Mouse (Mus musculus) hindlimb bud, embryonic 11.5 days (tissue): ENCODE data around the gene Tspan5.

ENCODE experiments used
- DNase-seq: peaks from one replicate; pipeline ENCODE4 v3.0.0-alpha.2; 2012; ENCODE audit warnings: low read depth, low spot score; ENCODE audit errors: extremely low spot score

Tspan5 gene

DNA sequence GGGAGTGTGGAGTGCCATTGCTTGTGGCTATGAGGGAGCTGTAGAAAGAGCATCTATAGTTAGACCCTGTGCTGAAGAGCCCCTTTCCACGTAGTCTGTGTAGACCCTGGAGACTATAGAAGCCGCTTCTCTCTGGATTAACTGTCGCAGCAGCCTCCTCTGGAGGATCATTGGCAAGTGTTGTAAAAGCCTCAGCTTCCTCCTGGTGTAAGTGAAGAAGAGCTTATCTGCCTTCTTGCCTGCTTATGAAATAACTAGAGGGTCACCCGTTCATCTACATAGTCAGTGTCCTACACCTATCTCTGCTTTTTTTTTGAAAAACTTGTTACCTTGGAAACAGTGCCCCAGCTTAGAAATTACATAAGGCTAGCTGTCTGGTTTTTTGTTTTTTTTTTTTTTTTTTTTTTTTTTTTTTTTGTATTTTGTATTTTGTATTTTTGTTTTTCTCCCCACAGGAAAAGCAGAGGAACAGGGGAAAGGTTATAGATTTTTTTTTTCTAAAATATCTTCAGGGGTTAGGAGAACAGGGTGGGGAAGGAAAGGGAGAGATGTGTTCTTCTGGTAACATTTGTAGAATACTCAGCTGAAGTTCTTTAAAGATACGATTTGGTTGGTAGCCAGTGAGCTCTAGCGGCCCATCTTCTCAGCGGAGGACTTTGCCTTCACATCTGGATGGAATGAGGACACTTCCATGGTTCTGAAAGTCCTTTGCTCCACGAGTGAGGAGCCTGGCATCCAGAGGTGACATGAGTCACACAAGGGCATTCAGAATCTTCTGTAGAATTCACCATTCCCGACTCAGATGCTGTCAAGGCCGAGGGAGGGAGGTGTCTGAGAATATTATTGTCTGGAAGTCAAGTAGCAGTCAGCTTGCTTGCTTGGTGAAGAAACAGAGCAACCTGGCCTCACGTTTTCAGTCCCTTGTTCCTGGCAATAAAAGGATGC, 62.4 kb downstream of the Tspan5 start:
- no peak for DNase-seq

DNA sequence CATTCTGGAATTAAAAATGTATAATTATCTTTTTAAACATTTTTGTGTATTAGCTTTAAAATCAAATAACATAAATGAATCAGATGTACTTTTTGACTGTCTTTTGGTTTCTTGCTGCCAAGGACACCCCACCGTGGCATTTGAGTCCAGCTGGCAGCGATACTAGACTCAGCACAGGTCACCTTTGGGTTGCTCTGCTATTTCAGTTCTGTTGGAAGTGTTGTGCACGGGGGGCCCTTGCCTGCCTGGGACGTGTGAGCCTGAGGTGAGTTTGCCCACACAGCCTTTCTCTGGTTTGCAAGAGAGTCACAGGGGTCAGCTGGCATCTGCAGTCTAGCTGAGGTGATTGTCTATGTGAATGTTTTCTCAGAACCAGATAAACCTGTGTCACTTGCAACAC, 65.8 kb downstream of the Tspan5 start:
- DNase-seq: no peak

DNA sequence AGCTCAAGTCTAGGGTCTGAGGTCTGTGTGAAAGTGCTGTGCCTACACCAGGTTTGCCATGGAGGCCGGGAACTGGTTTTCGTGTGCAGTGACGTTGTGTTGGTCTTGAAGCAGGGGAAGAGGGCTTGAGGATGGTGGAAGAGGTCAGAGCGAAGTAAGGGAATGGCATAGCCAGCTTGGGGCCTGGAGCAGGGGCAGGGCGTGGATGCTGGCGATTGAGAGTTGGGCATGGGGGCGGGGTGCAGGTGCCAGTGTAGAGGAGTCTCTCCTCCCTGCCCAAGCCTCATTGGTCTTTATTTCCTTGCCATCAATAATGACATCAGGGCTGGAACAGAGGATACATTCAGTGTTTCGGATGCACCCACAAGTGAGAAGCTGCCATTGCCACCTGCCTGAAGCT, 67.5 kb downstream of the Tspan5 start:
- DNase-seq: no peak

DNA sequence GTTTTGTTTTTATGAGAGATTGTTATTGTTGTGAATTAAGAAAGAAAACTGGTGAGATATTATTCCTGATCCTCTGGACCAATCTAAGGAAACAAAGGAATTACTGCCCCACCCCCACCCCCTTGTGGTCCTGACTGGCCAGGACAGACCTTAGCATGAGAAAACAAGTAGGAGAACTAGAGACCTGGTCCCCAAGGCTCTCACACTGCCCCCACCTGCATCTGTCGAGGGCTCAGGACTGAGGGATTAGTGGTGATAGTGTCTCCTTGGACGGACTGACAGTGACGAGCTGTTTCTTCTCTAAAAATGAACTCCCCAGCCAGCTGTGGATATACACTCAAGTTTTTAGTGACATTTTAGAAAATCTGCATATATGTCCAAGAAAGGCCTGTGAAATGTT, 70.6 kb downstream of the Tspan5 start:
- DNase-seq: no peak

DNA sequence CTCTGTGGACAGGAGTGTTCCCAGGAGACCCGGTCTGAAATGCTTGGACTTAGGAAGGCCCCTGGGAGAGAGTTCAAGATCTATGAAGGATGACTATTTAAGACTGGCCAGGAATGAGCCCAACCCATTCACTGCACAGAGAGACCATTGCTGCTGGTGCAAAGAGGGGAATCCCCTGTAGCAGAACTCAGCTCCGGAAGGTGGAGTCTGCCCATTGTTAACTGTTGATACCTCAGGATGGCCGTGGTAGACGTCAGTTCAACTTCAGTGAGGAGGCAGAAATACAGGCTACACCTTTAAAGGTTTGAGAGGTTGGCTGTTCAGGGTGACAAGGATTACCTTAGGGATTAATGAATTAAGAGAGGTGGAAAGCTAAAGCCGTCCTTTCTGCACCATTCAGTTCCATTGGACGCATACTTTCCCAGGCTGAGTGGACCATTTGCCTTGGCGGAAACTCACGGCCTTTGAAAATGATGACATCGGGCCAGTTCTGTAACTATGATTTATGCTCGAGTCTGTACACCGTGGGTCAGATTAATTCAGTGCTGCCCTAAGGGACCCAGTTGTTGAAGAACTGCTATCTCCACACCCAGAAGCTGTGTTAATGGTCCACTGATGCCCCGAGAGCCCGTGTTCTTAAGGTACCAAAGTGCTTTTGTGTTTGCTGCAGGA, 71.3 kb downstream of the Tspan5 start:
- no peak for DNase-seq

DNA sequence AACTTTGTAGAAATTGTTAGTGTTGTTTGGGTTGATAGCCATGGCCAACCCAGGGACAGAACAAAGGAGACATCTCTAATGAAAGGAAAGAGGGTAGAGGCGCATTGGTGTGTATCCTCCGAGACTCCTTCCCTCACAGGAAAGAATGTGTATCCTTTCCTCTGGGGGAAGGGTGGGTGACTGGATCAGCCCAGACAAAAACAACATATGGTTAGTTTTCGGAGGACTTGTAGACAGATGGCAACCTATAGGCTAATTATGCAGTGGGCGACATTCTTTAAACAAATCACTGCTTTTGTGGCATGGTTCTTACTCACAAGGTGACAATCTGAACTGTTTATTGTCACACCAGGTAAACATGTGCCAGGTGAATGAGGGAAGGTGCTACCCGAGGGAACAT, 72.5 kb downstream of the Tspan5 start:
- DNase-seq: no peak

DNA sequence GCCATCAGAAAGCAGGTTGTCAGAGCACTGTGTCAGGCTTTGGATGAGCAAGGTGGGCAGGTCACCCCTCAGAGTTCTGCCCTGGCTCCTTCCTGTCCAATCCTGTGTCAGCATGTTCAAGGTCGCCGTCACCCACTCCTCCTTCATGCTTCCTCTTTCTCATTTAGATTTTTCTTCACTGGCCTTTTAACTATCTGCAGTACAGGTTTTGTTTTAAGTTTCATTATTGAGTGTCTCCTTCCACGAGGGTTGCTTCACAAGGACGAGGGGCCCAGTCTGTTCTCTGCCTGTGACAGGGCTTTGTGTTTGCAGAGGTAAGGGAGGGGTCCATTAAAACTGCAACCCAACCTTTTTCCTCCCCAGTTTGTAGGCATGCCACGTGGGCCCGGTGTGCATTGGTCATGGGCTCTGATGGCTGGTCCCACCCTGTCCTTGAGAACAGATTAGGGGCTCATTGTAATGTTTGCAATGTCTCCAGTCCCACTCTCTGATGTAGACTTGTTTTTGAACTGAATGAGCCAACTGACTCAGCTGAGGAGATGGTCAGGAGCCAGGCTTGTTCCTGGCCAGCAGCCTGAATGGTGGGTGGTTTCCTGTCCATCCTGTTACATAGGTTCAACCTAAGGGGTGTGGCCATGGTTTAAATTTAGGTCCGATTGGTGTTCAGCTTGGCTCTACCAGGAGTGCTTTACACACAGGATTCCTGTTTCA, 73.3 kb downstream of the Tspan5 start:
- no peak for DNase-seq

DNA sequence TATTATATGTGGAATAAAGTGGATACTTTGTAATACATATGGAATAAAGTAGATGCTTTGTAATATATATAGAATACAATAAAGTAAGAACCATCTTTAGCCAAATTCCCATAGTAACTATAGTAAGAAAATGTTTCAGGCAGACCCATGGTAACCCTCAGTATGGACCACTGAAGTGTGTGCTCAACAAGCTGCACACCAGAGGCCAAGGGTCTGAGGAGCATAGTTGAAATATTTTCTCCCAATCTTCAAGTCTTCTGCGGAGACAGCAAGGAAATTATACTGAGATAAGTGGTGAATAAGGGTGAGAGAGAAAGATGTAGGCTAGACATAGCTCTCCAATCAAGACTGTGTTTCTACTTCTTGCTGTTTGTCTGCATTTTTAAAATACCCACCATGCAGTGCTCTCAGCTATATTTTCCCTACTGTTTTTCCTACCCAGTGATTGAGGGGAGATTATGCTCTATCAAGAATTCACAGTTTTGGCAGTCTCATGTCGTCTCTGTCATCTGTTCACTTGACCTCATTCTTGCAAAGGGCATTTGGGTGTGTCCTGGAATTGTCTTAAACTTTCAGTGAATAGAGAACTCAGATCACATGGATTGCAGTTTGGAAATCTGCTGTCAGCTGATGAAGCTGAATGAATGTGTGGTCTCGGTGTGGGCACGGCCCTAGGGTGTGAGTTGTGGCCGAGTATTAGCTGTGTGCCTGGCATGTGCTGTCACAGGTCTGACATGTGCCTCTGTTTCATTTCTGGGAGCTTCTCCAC, 75.1 kb downstream of the Tspan5 start:
- DNase-seq: no peak

DNA sequence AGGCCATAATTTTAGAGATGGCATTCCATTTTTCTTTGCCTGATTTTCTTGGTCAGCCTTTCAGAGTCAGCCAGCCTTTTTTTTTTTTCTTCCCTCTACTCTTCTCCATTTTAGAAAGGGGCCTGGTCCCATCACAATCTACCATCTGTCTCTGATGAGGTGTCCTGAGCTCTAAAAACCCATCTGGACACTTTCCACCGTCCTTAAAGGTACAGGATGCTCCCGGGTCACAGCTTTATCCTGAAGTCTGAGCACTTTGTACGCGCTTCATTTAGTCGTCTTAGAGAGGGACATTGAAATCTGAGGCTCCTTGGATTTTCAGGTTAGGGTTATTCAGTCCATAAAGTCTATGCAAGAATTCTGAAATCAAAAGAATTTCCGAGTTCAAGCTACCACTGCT, 77.9 kb downstream of the Tspan5 start:
- no peak for DNase-seq

DNA sequence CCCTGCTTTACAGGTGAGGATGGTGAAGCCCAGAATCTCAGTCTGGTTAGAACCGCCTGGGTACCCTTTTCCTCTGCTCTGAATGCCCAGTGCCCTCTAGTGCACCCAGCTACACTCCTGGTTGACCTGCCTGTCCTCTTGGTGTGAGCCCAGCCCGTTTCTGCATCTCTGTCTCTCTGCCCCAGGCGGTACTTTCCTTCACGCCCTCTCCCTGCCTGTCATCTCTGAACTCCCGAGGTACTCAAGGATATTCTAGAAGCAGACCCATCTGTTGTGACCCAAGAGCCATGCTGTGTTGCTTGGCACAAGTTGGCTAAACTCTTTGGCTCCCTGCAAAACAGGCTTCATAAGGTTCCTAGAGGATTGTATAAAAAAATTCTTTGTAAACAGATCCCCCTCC, 78.3 kb downstream of the Tspan5 start:
- DNase-seq: no peak

DNA sequence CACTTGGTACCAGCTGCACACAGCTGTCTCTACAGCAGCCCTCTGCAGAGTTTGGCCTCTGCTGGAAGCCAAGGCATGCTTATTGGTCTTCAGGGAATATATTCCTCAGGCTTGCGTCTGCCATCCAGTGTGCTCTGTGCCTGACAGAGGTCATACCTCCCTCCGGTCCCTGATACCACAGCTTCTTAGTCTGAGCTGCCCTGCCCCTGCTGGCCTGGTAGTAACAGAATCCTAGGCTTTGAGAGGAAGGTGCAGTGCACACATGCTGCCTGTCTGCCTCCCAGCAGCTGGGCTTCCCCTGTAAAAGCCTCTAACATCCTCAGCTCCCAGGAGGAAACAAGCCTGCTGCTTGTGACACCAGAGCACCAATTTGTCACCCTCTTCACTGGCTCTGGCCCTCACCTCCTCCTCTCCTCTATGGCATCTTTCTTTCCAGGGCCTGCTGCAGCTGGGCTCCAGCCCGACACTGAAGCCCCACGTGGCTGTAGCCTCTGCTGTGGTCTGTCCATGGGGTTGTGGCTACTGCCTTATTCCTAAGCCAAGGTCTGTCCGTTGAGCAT, 80.0 kb downstream of the Tspan5 start:
- no peak for DNase-seq

DNA sequence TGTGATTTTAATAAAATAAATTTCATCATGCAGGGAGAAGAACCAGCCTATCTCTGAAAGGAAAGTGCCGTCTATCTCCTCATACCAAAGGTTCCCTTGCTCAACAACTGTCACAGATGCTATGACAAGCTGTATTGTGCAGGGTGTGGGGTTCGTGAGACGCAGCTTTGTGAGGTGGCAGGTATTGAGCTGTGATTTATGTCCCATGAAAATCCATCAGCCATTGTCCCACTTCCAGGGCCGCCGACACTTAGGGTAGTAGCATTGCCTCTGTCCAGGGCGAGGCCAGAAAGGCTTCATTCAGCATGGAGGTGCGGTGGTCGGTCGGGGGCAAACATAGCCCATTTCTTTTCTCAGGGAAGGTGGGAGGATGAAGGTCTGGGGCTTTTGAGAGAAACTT, 81.9 kb downstream of the Tspan5 start:
- DNase-seq: no peak

DNA sequence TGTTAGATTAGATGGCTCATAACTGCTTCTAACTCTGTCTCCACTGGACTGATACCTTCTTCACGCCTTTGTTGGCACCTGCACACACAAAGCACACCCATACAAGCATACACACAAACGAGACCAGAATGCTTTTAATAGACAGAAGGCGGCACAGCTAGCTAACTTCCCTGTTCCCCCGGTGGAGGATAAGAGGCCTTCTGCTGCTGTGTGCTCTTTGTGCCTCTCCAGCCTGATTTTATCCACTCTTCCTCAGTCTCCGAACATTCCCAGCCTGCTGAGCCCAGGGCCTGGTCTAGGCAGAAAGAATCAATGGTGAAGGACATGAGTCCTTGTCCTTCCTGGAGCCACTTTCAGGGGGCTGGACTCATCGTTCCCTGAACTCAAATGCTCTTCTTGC, 83.3 kb downstream of the Tspan5 start:
- no peak for DNase-seq

DNA sequence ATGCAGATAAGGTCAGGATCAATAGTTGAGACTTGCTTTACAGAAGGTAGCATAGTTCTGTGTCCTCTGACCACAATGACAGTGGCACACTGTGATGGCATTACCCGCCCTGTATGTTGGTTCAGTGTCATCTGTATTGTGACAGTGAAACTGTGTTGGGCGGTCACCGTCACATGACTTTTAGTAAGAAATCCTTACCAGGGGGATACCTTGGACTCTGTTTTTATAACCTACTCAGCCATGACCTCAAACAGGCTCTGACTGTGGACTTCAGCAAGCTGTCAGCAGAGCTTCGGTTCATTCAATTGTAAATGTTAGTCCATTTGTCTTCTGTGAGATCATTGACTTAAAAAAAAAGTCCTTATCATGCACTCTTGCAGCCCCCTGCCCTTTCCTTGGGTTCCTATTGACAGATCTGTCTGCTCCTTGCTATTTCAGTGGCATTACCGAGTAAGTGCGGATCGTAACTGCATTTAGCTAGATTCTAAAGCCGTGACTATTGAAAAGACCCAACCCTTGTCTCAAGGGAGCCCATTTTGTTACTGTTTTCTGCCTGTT, 84.3 kb downstream of the Tspan5 start:
- no peak for DNase-seq

DNA sequence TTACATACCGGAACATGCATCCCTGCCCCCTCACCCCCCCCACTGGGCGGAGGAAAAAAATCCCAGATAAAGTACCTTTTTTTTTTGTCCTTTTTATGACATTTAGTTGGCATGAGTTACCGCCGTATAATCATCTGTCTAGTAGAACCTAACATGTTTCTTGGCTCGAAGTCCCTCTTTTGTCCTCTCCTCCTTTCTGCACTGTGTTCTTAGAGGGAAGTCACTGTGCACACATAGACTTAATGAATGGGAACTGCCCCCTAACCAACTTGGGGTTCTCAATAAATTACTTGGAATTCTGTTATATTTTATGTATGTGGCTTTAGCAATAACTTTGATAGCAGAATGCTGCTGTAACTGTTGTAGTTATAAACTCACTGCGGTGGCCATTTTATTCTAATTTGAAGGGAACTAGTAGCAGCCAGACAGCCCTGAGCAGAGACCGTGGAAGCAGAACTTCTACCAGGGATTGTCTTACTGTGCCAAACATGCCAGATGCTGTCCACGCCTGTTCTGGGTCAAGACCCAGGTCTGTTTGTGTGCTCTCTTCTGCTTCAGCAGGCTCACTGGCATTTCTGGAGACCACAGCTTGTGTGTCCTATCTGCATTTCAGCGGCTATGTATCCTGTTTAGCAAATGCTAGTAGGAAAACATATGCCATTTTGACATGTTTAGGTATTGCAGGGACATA, 91.0 kb downstream of the Tspan5 start:
- no peak for DNase-seq

DNA sequence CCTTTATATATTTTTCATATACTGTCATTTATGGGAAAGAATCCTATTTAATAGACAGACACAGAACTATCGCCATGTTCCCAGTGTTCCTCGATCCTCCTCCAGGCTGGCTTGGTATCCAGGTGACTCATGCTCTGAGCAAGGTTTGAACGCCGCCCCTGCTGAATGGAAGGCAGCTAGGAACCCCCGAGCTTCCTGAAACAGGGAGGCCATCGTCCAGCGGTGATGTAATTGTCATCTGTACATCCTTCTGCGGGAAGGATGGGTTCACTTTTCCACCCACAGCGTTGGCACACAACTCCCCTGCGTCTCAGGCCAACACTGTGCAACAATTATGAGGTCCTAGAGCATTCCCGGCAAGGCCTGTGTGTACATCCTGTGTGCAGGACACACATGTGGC, 92.2 kb downstream of the Tspan5 start:
- DNase-seq: no peak

DNA sequence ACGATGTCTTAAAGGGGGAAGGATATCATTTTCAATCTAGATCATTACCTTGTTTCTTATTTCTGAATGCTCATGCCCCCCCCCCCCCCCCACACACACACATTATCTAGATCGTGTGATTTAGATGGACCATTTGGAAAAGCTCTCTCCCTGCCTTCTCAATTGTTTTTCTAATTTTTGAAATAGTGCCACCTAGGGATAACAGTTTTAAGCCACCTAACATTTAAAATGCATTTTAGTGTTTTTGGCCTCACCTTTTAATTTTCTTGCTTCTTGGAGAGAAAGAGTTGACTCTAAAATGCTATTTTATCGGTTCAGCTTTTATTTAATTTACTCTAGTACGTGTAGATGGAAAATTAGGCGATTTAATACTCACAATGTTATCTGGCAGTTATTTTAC, 94.9 kb downstream of the Tspan5 start:
- DNase-seq: no peak

DNA sequence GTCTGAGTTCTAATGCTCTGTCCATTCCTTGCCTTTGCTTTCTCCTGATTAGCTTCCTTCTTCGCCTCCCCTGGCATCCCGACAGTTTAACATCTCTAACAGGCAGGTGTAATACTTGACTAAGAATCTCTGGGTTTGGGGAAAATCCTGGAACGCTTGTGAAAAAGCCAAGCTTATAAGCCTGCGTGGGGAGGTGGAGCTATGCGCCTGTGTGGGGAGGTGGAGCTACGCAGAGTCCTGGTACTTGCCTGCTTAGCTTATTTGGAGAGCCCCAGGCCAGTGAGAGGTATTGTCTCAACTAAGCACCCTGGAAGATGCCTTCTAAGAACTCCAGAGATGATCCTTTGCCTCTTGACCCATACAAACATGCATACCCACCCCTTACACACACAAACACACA, 95.7 kb downstream of the Tspan5 start:
- DNase-seq: no peak

DNA sequence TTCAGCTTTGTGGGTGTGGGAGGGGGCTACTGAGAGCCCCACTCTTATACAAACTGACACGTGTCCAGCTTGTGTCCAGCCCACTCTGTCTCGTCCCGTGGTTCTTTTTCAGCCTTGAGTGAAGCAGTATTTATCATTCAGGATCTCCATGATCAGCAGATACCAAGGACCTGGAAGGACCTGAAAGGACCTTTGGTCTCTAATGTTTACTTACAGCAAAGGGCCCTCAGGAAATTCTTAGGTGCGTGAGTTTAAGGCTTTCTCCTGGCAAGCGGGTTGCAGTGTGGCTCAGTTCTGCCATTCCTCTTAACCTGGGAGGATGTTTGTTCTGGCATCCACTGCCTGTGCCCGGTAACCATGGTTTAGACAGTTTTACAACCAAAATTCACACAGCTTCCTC, 97.7 kb downstream of the Tspan5 start:
- DNase-seq: no peak

DNA sequence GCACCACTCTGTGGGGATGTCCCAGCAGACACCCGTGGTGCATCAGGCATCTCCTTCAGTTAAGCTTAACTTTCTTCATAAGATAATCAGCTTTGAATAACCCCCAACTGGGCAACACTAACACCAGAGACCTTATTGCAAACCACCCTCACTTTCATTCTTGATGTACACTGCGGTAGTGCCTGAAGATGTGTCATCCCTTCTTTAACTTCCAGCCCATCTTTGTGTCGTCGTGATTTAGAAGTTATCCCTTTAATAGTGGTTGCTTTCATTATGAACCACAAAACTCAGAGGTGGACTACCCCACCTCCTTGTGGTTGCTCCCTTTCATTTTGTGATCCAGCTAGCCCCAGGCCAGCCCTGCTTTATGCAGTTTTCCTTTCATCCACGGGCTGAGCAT, 99.3 kb downstream of the Tspan5 start:
- DNase-seq: no peak
